Mouse (Mus musculus) regulatory T cell (primary cell): Measurements from ENCODE around the gene Zfp62.

Experiments
- in situ Hi-C: fragments of 300-600 bp; cut with MboI, MseI; formaldehyde crosslinking; loops from one replicate; pipeline ENCODE4 v1.15.1; 2025; ENCODE audit warnings: high pct_unique_total_duplicates

Gene Zfp62

GRCm38 (mm10) chr11:49267970-49268579 is 65.0 kb downstream of the Zfp62 start:
- in situ Hi-C loops: loop anchor here (5.0 to 10.0 kb wide), 2 partner anchors 81 to 827 kb away; partner anchors contain the start of gene Btnl9
